Comparison of ENCODE assay signal across 9 mouse cellular contexts in the genomic region with DNA sequence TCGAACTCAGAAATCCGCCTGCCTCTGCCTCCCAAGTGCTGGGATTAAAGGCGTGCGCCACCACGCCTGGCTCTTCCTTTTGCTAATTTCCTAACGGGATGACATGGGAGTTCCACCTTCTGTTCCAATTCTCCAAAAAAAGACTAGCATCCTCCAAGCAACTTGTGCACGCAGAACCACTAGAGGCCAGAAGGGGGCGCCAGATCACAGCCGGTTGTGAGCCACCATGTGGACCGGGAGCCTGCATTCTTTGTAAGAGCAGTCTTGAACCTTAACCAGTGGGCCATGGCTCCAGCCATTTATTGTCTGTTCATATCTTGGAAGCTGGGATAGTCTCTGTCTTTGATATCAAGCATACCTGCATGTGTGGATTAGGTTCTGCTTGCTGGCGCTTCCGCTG. TPM values are rescaled to one million over a fixed set of nuclear protein-coding genes. Genes with fewer than 3 reads are reported as not detected.
A peak's percentile ranks its signal among the peaks of the same experiment; 100 is the strongest.
DNase-seq lines count a peak whose midpoint lies in the region; ATAC-seq and TF ChIP-seq lines count a peak whose summit lies in the region.
"Had no signal": no experiment of that assay in that cellular context is flagged by ENCODE, and none has a peak within 500 bp of the region (broad histone marks: within the 10 kb centered on the region; RNA-seq: fewer than 3 reads in every experiment).

No protein-coding gene starts in this region.

- dilution Hi-C loops in CH12.LX (cut with MboI; ENCODE audit: extremely low pct_ligation_motif_present, extremely low pct_unique_long_range_greater_than_20kb, low sequenced_read_pairs): no loop called here

- H3K79me2 ChIP-seq in CH12.LX (replicated peaks; ENCODE audit: control insufficient read depth, extremely low read depth, insufficient read depth, poor library complexity, severe bottlenecking): no peaks in the 10 kb centered on the region

- 21% methylated on average over 12 of the region's 12 CpGs for WGBS in kidney, embryonic 14.5 days
- WGBS in limb, embryonic 11.5 days: 20% methylated on average over 12 of the region's 12 CpGs

- TF ChIP-seq CTCF in CH12.LX (conservative IDR thresholded peaks at IDR 0.05 in 1 of 2, IDR thresholded peaks at IDR 0.05 in 1 of 2; ENCODE audit: low read depth in 2 of 2, low read length in 2 of 2): peak; percentile 68 to 95

- peaks cover 4 to 13% of the 10 kb centered on the region in 2 experiments; a peak in 2 of 4 replicates for H3K4me1 ChIP-seq in CH12.LX (ENCODE audit: control insufficient read depth in 1 of 2, insufficient read depth in 2 of 2)
- H3K4me1 ChIP-seq in kidney, embryonic 14.5 days (ENCODE audit: control insufficient read depth, insufficient read depth, low read length): peaks cover 22% of the 10 kb centered on the region
- peaks cover 21% of the 10 kb centered on the region for H3K4me1 ChIP-seq in limb, embryonic 11.5 days (ENCODE audit: control insufficient read depth, insufficient read depth, low read length)

- no peak overlapping the region for H3K4me3 ChIP-seq in CH12.LX (replicated peaks in 1 of 3; ENCODE audit: low read depth in 2 of 3, low read length in 2 of 3, poor library complexity in 1 of 3)
- H3K4me3 ChIP-seq in kidney, embryonic 14.5 days (ENCODE audit: low read length): no peak overlapping the region
- H3K4me3 ChIP-seq in limb, embryonic 11.5 days (ENCODE audit: low read depth, low read length): no peak overlapping the region

- H3K9me3 ChIP-seq in CH12.LX (replicated peaks; ENCODE audit: low read length): peaks cover 8% of the 10 kb centered on the region
- H3K9me3 ChIP-seq in kidney, embryonic 14.5 days (ENCODE audit: control insufficient read depth, low read length): no peaks in the 10 kb centered on the region
- H3K9me3 ChIP-seq in limb, embryonic 11.5 days (ENCODE audit: control insufficient read depth, low read length): no peaks in the 10 kb centered on the region
- H3K9me3 ChIP-seq: lung, embryonic 15.5 days had no signal

- TF ChIP-seq RAD21 in CH12.LX (IDR thresholded peaks at IDR 0.05; ENCODE audit: low read depth, low read length): peak; percentile 88

- TF ChIP-seq EP300 in CH12.LX (IDR thresholded peaks at IDR 0.05; ENCODE audit: low read length): no peak

- H3K4me2 ChIP-seq in CH12.LX (ENCODE audit: insufficient read depth, low read depth, poor library complexity, severe bottlenecking): no peak overlapping the region
- H3K4me2 ChIP-seq in kidney, embryonic 14.5 days (replicated peaks; ENCODE audit: low read depth, low read length): 0 out of 2 replicates have a peak overlapping the region, but pooled peaks have one; percentile 29
- no peak overlapping the region for H3K4me2 ChIP-seq in limb, embryonic 11.5 days (ENCODE audit: low read depth, severe bottlenecking)

- in situ Hi-C loops in CH12.LX (cut with MboI; ENCODE audit: low pct_ligation_motif_present, low pct_unique_long_range_greater_than_20kb, low sequenced_read_pairs): loop anchor here (10.0 kb wide), 1 partner anchor 142 kb away; the partner anchor contains the start of gene Exoc3l4

- H3K27me3 ChIP-seq in CH12.LX (replicated peaks): no peaks in the 10 kb centered on the region
- peaks cover 77% of the 10 kb centered on the region for H3K27me3 ChIP-seq in kidney, embryonic 14.5 days (ENCODE audit: control insufficient read depth, insufficient read depth, low read length)
- H3K27me3 ChIP-seq in limb, embryonic 11.5 days (ENCODE audit: control insufficient read depth, insufficient read depth, low read length): peaks cover 77% of the 10 kb centered on the region

- ATAC-seq in kidney, embryonic 14.5 days (ENCODE audit: low FRiP score, low TSS enrichment): no peak
- no peak for ATAC-seq in limb, embryonic 11.5 days (ENCODE audit: insufficient number of reproducible peaks, low FRiP score, low TSS enrichment, low read depth)
- no peak for ATAC-seq in megakaryocyte-erythroid progenitor cell, adult 5-6 weeks (replicated peaks; ENCODE audit: low FRiP score, low TSS enrichment, poor library complexity, severe bottlenecking)

- no peak for TF ChIP-seq POLR2A in CH12.LX (IDR thresholded peaks at IDR 0.05; ENCODE audit: low read depth, low read length)

- DNase-seq in 3134 (ENCODE audit: extremely low read depth, insufficient read length, low spot score) (peak; percentile 55), CH12.LX (ENCODE audit: extremely low read depth) (peak; percentile 79)
- DNase-seq in c-Kit-negative CD71-positive TER-119-positive erythroid progenitor cells, embryonic 14.5 days (ENCODE audit: low read depth, low spot score): peak; percentile 51
- DNase-seq in frontal cortex, adult 2 months (ENCODE audit: extremely low spot score in 1 of 2, low spot score in 1 of 2): peak; percentile 47 to 93
- DNase-seq in limb, embryonic 11.5 days (ENCODE audit: low spot score): peak; percentile 91
- DNase-seq in right cerebral cortex, adult 2 months (ENCODE audit: low spot score in 2 of 2): peak; percentile 86 to 89

- H3K9ac ChIP-seq in CH12.LX (ENCODE audit: insufficient read depth, low read depth): no peak overlapping the region
- H3K9ac ChIP-seq in kidney, embryonic 14.5 days (ENCODE audit: low read depth, low read length): no peak overlapping the region
- H3K9ac ChIP-seq in limb, embryonic 11.5 days (ENCODE audit: low read length): no peak overlapping the region
- H3K9ac ChIP-seq: lung, embryonic 15.5 days had no signal

- H3K27ac ChIP-seq in CH12.LX (ENCODE audit: insufficient read depth, low read depth): no peak overlapping the region
- no peak overlapping the region for H3K27ac ChIP-seq in kidney, embryonic 14.5 days (ENCODE audit: low read depth, low read length)
- H3K27ac ChIP-seq in limb, embryonic 11.5 days (replicated peaks; ENCODE audit: low read depth, low read length): no peak overlapping the region
- H3K27ac ChIP-seq: lung, embryonic 15.5 days had no signal

- peaks cover 33 to 71% of the 10 kb centered on the region in 2 experiments for H3K36me3 ChIP-seq in CH12.LX (replicated peaks in 1 of 2; ENCODE audit: control insufficient read depth in 1 of 2, insufficient read depth in 1 of 2, low read length in 1 of 2)
- no peaks in the 10 kb centered on the region for H3K36me3 ChIP-seq in kidney, embryonic 14.5 days (ENCODE audit: control insufficient read depth, insufficient read depth, low read length)
- H3K36me3 ChIP-seq in limb, embryonic 11.5 days (ENCODE audit: control insufficient read depth, insufficient read depth, low read length): no peaks in the 10 kb centered on the region
- H3K36me3 ChIP-seq: lung, embryonic 15.5 days had no signal

TF ChIP-seq in CH12.LX, 34 proteins besides CTCF, POLR2A, EP300 and RAD21 (continues in another document):
- TF ChIP-seq UBTF (IDR thresholded peaks at IDR 0.05; ENCODE audit: low read depth, low read length) (no peak), KAT2A (IDR thresholded peaks at IDR 0.05; ENCODE audit: insufficient replicate concordance, low read length) (no peak), JUN (IDR thresholded peaks at IDR 0.05; ENCODE audit: insufficient read depth, low read depth, low read length) (no peak), ELF1 (IDR thresholded peaks at IDR 0.05; ENCODE audit: low read depth, low read length) (no peak), ZMIZ1 (IDR thresholded peaks at IDR 0.05; ENCODE audit: low read depth, low read length) (no peak), MAX (IDR thresholded peaks at IDR 0.05; ENCODE audit: low read length) (peak; percentile 88), POLR2AphosphoS2 (IDR thresholded peaks at IDR 0.05; ENCODE audit: low read depth, low read length) (no peak), MXI1 (IDR thresholded peaks at IDR 0.05; ENCODE audit: low read depth, low read length) (0 out of 2 replicates have a peak, but pooled peaks have one; percentile 28), SIN3A (IDR thresholded peaks at IDR 0.05; ENCODE audit: low read length) (no peak), RCOR1 (conservative IDR thresholded peaks at IDR 0.05; ENCODE audit: low read depth, low read length) (no peak), TCF12 (IDR thresholded peaks at IDR 0.05; ENCODE audit: low read depth, low read length) (no peak), ZKSCAN1 (IDR thresholded peaks at IDR 0.05; ENCODE audit: borderline replicate concordance, low read depth, low read length) (no peak), MEF2A (IDR thresholded peaks at IDR 0.05; ENCODE audit: borderline replicate concordance, low read depth, low read length) (no peak), MAZ (IDR thresholded peaks at IDR 0.05; ENCODE audit: low read depth, low read length) (no peak), CHD1 (IDR thresholded peaks at IDR 0.05; ENCODE audit: low read depth, low read length) (no peak), BHLHE40 (IDR thresholded peaks at IDR 0.05; ENCODE audit: low read depth, low read length) (no peak), ETS1 (conservative IDR thresholded peaks at IDR 0.05; ENCODE audit: low read depth, low read length) (no peak), TBP (conservative IDR thresholded peaks at IDR 0.05; ENCODE audit: low read depth, low read length) (no peak), ZC3H11A (IDR thresholded peaks at IDR 0.05; ENCODE audit: low read depth, low read length) (no peak), USF1 (IDR thresholded peaks at IDR 0.05; ENCODE audit: low read depth, low read length) (no peak), IRF4 (IDR thresholded peaks at IDR 0.05; ENCODE audit: low read depth, low read length) (peak; percentile 52), MYC (IDR thresholded peaks at IDR 0.05; ENCODE audit: low read depth, low read length) (peak; percentile 93), ZNF384 (IDR thresholded peaks at IDR 0.05; ENCODE audit: low read depth, low read length) (no peak), PAX5 (IDR thresholded peaks at IDR 0.05; ENCODE audit: low read length) (no peak), CHD2 (IDR thresholded peaks at IDR 0.05; ENCODE audit: low read length) (no peak), NRF1 (IDR thresholded peaks at IDR 0.05; ENCODE audit: low read depth, low read length) (no peak), HCFC1 (IDR thresholded peaks at IDR 0.05; ENCODE audit: low read depth, low read length) (no peak), USF2 (conservative IDR thresholded peaks at IDR 0.05; ENCODE audit: low read depth, low read length) (no peak), NELFE (IDR thresholded peaks at IDR 0.05; ENCODE audit: low read depth, low read length) (peak; percentile 53; the same call in 1 of the 2 replicates)

RNA-seq across cellular contexts. Expression of gene Amn, which starts 1.5 kb away (rescaled TPM):
- 0.55 and 1.1 TPM in 2 replicates for total RNA-seq in CH12.LX (2012; rRNA removed)
- total RNA-seq in CH12.LX (2014; rRNA removed): 0.62 TPM in 1 of 2 replicates, not detected in the other
- 0.61 and 0.79 TPM in 2 replicates for polyA plus RNA-seq in CH12.LX (2012; ENCODE audit: insufficient read length, low read depth)
- 11.3 and 15.5 TPM in 2 replicates for polyA plus RNA-seq in frontal cortex, adult 2 months (2012; rRNA removed)
- 7.8 and 14.5 TPM in 2 replicates for polyA plus RNA-seq in kidney, embryonic 14.5 days (2014; fragmentation: Nextera tagmentation; extraction: Ambion mirVana)
- 0.28 and 0.29 TPM in 2 replicates for polyA plus RNA-seq in limb, embryonic 11.5 days (2014; fragmentation: Nextera tagmentation; extraction: Ambion mirVana)
- not detected in 2 replicates for total RNA-seq in megakaryocyte-erythroid progenitor cell, adult 5-6 weeks (2014; fragmentation: Nextera tagmentation)
- total RNA-seq in megakaryocyte-erythroid progenitor cell, adult 5-6 weeks (2017): 0.47 TPM in 1 of 2 replicates, not detected in the other
